Mouse (Mus musculus): ENCODE data around the gene Snrpd3. TPM values are rescaled to one million over a fixed set of nuclear protein-coding genes. Genes with fewer than 3 reads are reported as not detected.

The Snrpd3 gene
- polyA plus RNA-seq, 1 experiment from 2014 or later: 289 TPM

Other genes starting within 250 kb of the Snrpd3 start
- gene Adora2a, start 200.7 kb upstream of the Snrpd3 start, polyA plus RNA-seq (2016; fragmentation: Nextera tagmentation; extraction: Ambion mirVana): 2.0 and 2.5 TPM in 2 replicates
- gene Upb1, start 116.4 kb upstream of the Snrpd3 start, polyA plus RNA-seq (2016; fragmentation: Nextera tagmentation; extraction: Ambion mirVana): 0.06 and 0.15 TPM in 2 replicates
- 28.6 and 34.3 TPM in 2 replicates for gene Gucd1, start 421 bp downstream of the Snrpd3 start, polyA plus RNA-seq (2016; fragmentation: Nextera tagmentation; extraction: Ambion mirVana)
- 1.1 TPM in 2 replicates for gene Lrrc75b, start 42.8 kb downstream of the Snrpd3 start, polyA plus RNA-seq (2016; fragmentation: Nextera tagmentation; extraction: Ambion mirVana)
- gene Ggt1, start 44.1 kb downstream of the Snrpd3 start, polyA plus RNA-seq (2016; fragmentation: Nextera tagmentation; extraction: Ambion mirVana): 1.6 and 2.3 TPM in 2 replicates
- 0.21 and 0.97 TPM in 2 replicates for gene Ggt5, start 71.8 kb downstream of the Snrpd3 start, polyA plus RNA-seq (2016; fragmentation: Nextera tagmentation; extraction: Ambion mirVana)
- 0.99 and 1.0 TPM in 2 replicates for gene Susd2, start 126.5 kb downstream of the Snrpd3 start, polyA plus RNA-seq (2016; fragmentation: Nextera tagmentation; extraction: Ambion mirVana)
- gene Cabin1, start 246.8 kb downstream of the Snrpd3 start, polyA plus RNA-seq (2016; fragmentation: Nextera tagmentation; extraction: Ambion mirVana): 34.6 and 36.6 TPM in 2 replicates

Measured in forebrain, embryonic 10.5 days (tissue).